Mouse (Mus musculus) adrenal gland, adult 18-20 months (tissue): ENCODE data around the gene Gm10645. TPM values are rescaled to one million over a fixed set of nuclear protein-coding genes. Genes with fewer than 3 reads are reported as not detected.
A peak's percentile ranks its signal among the peaks of the same experiment; 100 is the strongest.

ENCODE experiments used
- DNase-seq, 2 experiments: peaks; one replicate each; pipeline ENCODE4 v3.0.0; 2021 to 2022; ENCODE audit warnings: low spot score in 2 of 2
- total RNA-seq, 2 experiments: library from RNA; stranded (reverse); gene quantifications; 1 replicate in 1 of 2; 2 replicates in 1 of 2; pipeline ENCODE4 v1.2.3; 2021

Gm10645 gene
- total RNA-seq, 2 experiments from 2014 or later: 0.46 TPM; not detected in 1

GRCm38 (mm10) chr8:83169709-83170108 lies 3.7 kb upstream of the Gm10645 start:
- peak in 1 of 2 experiments; percentile 27 for DNase-seq

DNA sequence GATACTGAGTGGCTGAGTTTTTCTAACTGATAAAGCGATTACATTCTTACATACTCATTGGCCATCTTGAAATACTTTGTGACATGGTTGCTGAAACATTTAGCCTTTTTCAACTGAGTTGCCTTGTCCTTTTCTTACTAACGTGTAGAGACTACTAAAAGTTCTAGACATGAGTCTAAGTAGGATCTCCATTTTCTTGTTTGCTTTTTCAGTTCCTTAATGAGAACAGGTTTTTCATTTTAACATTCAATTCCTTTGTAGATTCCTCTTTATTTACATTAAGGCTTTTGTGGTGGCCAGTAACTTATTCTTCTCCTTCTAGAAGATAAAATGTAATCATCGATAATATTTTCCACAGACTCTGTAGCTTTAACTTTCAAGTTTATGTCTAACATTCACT lies 3.2 kb upstream of the Gm10645 start:
- no peak for DNase-seq

DNA sequence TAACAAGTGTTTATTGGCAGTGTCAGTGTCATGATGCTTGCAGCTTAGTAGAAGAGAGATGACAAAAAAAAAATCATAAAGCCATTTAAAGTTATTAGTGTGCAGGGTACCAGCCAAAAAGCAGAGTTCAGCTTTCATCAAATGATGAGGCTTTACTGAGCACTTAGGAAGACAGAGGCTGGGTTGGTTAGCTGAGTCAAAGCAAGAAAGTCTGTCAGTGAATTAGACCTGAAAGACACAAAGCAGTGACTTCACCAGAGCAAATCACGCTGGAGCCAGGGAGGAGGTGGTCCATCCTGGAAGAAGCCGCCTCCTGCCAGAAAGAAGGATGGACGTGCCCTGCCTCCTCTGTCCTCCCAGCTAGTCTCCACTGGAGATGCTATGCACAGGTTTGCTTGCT lies 2.0 kb upstream of the Gm10645 start:
- no peak for DNase-seq

- peak; percentile 57 to 59 for DNase-seq
Measured at GRCm38 (mm10) chr8:83165235-83165930, 587 bp downstream of the Gm10645 start, which contains the start of gene Tbc1d9. TSS of gene Tbc1d9 (plus strand) at chr8:83165352.

DNA sequence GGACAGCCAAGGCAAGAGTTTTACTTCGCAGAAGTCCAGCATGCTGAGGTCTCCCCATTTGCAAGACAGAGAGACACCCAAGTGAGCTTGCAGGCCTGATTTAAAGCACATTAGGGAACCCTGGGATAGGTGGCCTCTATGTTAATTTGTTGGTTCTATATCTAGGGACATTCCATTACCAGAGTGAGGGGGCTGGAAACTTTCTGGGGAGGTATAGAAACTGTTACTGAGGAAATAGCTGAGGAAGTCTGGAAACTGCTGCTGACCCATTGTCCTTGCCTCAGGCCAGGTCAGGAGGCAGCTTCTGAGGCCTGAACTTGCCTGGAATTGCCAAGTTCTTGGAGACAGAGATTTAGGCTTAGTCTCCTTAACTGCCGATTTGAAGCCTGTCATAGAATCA lies 5.4 kb downstream of the Gm10645 start:
- DNase-seq: no peak

DNA sequence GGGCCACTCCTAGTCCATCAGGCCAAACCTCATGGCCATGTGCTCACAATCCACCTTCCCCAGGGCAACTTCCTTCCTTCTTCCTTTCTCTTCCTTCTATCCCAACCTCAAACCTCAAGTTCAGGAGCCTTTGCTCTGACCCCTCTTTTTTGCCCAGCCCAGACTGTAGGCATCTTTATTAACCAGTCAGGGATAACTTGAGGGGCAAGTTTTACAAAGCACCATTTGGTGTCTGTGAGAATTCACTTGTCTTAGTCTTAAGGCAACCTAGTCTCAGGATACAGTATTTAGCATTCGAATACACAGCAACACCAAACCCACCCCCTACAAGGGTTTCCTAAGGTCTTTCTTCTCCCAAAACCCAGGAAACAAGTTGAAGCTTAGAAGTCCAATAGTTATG lies 6.4 kb downstream of the Gm10645 start:
- no peak for DNase-seq

- DNase-seq: no peak
Measured at GRCm38 (mm10) chr8:83158971-83159370, 7.0 kb downstream of the Gm10645 start.

- no peak for DNase-seq
Measured at GRCm38 (mm10) chr8:83155110-83155509, 10.9 kb downstream of the Gm10645 start.

- no peak for DNase-seq
Measured at GRCm38 (mm10) chr8:83152470-83152869, 13.5 kb downstream of the Gm10645 start.

GRCm38 (mm10) chr8:83152055-83152454 lies 13.9 kb downstream of the Gm10645 start:
- no peak for DNase-seq

GRCm38 (mm10) chr8:83149124-83149523 lies 16.8 kb downstream of the Gm10645 start:
- DNase-seq: no peak

DNA sequence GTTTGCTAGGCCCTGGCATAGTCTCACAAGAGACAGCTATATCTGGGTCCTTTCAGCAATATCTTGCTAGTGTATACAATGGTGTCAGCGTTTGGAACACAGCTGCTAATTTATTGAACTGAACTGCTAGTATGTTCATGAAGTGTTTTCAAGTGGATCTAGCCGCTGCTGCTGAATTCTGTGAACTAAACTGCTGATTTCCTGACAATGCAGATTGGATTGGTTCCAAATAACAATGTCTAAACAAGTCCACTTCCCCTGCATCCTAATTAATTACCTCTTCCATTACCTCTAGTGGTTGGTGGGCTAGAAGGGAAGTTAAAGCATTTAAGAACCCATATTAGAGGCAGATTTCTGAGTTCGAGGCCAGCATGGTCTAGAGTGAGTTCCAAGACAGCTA lies 20.5 kb downstream of the Gm10645 start:
- no peak for DNase-seq

GRCm38 (mm10) chr8:83144601-83145000 lies 21.4 kb downstream of the Gm10645 start:
- no peak for DNase-seq

DNA sequence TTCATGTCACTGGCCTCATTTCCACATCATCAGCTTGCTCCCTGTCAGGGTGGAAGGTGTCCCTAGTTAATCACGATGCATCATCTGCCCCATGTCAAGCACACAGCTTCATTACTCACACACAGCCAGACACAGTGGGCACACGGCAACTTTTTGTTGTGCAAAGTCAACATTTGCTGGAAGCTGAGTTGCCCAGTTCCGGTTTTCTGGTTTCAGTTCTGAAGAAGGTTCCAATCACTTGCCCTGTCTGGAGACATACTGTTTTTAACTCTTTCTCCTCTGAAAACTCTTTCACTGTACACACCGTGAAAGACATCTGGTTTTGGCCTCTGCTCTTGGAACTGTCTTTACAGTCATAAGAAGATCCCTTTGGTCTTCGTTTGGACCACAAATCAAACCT lies 24.6 kb downstream of the Gm10645 start:
- DNase-seq: no peak

GRCm38 (mm10) chr8:83140701-83141111 lies 25.3 kb downstream of the Gm10645 start:
- DNase-seq: no peak

- DNase-seq: no peak
Measured at GRCm38 (mm10) chr8:83140068-83140467, 25.9 kb downstream of the Gm10645 start.

DNA sequence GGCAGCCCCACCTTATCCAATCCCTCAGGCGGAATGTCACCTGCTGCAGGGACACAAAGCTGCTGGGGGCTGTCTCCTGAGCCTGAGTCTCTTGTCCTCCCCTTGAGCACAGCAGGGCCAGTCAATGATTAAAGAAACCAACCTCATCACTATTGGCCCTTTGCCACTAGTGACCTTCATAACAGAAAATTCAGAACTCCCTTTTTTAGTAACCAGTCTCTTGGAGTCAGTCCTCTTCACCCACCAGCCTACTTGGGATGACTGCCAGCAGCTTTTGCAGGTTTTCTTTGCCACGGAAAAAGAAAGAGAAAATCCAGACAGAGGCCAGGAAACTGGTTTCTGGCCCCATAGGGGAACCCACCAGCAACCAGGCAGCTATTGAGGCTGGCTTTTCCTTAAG lies 30.9 kb downstream of the Gm10645 start:
- no peak for DNase-seq

Other genes starting within 250 kb of the Gm10645 start
- gene Tbc1d9, start 818 bp downstream of the Gm10645 start, total RNA-seq: 10 to 100 TPM in 1 of 2 experiments, 1 to 10 TPM in 1; 8.1 to 10.9 TPM
- gene Ucp1, start 124.2 kb upstream of the Gm10645 start, total RNA-seq: 1,000 to 10,000 TPM in 1 of 2 experiments, 100 to 1,000 TPM in 1; 986 to 1,893 TPM
- gene Elmod2, start 166.3 kb upstream of the Gm10645 start, total RNA-seq: 10 to 100 TPM; 21.2 to 25.9 TPM
- not detected for gene Mgat4d, start 182.3 kb upstream of the Gm10645 start, total RNA-seq
- gene Clgn, start 223.7 kb upstream of the Gm10645 start, total RNA-seq: not detected